Mouse (Mus musculus) bone marrow, adult 2 months (tissue): ENCODE data around the gene Irs2.

Experiments used
- CTCF ChIP-seq: fragments of 200-500 bp; IDR thresholded peaks from 2 replicates; pipeline ENCODE4 v1.5.1; 2011; ENCODE audit warnings: low read length, control low read depth; ENCODE audit not compliant: control insufficient read depth, insufficient read depth
- POLR2A ChIP-seq: fragments of 200-500 bp; IDR thresholded peaks from 2 replicates; pipeline ENCODE4 v1.6.1; 2011; ENCODE audit warnings: low read depth, mild to moderate bottlenecking, control low read depth, low read length, borderline replicate concordance; ENCODE audit not compliant: control insufficient read depth

DNA sequence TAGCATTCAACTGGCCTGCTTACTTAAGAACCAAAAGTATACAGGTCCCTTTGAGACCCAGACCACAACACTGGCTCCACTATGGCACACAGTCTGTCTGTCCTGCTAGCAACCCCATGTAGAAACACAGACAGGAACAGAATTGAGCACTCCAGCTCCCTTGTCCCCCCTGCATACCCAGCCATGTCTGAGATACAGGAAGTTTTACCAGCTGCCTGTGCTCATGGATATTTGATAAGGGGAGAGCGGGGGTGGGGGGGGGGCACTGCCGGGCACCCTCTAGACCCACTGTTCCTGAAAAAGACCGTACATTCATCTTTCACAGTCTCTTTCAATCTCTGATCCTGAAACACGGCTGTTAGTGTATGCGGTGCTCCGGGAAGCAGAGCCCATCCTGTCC is 5.0 kb downstream of the Irs2 start:
- TF ChIP-seq CTCF (no peak), POLR2A (no peak)
